Mouse (Mus musculus): ENCODE results near the gene Ctf2. TPM values are rescaled to one million over a fixed set of nuclear protein-coding genes. Genes with fewer than 3 reads are reported as not detected.
A peak's percentile ranks its signal among the peaks of the same experiment; 100 is the strongest.

The Ctf2 gene
- total RNA-seq, 2 experiments from 2014 or later, result not detected

DNA sequence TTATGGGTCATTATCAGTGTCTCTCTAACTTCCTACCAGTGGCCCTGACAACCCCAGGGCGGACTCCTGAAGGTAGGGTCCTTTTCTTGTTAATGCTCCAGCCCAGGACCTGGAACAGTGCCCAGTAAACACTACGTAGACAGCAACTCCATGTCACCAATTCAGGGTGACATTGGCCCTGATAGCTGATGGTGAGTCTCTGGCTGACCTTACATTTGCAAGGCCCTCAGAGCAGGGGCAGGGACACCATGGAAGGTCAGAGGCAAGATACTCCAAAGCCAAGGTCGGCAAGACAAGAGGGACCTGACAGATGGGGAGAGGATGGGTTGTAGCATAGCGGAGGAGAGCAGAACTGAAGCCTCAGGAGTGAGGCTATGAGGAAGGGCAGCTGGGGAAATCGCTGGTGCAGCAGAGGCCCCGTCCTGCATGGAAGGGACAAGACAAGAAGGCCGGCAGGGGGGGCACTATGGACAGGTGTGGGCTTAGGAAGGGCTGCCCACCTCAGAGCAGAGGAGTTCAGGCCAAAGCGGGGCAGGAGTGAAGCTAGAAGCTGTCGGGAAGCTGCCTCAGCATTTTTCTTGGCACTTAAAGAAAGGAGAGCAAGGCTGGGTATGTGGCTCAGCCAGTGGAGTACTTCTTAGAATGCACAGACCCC lies 42.2 kb downstream of the Ctf2 start:
- no peak for ATAC-seq (ENCODE audit: poor library complexity, severe bottlenecking)

DNA sequence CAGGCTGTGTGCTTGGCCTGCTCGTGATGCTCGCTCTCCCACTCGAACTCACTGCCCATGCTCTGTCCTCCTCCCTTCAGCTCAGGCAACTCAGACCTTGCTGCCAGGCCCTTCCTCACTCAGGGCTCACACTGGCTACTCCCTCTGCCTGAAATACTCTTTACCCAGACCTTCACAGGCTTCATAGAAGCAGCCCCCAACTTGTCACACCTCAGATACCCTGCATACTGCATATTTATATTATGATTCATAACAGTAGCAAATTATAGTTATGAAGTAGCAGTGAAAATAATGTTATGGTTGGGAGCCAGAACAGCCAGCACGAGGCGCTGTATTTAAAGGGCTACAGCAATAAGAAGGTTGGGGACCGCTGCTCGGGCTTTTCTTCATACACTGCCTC lies 43.0 kb downstream of the Ctf2 start:
- no peak for ATAC-seq (ENCODE audit: poor library complexity, severe bottlenecking)

DNA sequence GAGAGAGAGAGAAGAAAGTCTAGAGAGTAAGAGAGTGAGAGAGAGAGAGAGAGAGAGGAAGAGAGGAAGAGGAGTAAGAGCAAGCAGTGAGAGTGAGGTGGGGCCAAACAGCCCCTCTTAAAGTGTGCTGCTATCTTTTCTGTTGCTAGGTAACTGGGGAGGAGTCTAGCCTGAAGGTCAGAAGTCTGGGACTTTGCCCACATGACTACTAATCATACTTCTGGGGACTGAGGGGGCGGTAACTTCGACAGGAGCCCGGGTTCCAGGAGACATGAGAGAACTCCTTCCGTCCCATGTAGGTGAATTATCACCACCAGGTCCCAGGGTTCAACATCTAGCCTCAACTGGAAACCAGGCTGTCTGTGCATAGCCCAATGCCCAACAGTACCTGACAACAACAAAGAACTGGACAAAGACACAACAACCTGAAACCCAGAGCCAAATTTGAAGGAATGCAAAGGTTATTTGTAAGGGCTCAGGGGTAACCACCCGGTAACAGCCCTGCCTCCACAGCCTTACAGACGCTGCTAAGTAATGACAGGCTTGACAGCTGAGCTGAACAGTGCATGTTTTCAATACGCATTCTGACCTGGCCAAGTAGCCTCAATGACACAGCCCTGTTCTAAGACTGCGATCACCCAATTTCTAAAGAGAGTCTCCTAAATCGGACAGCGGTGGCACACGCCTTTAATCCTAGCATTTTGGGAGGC lies 45.1 kb downstream of the Ctf2 start:
- no peak for ATAC-seq (ENCODE audit: poor library complexity, severe bottlenecking)

DNA sequence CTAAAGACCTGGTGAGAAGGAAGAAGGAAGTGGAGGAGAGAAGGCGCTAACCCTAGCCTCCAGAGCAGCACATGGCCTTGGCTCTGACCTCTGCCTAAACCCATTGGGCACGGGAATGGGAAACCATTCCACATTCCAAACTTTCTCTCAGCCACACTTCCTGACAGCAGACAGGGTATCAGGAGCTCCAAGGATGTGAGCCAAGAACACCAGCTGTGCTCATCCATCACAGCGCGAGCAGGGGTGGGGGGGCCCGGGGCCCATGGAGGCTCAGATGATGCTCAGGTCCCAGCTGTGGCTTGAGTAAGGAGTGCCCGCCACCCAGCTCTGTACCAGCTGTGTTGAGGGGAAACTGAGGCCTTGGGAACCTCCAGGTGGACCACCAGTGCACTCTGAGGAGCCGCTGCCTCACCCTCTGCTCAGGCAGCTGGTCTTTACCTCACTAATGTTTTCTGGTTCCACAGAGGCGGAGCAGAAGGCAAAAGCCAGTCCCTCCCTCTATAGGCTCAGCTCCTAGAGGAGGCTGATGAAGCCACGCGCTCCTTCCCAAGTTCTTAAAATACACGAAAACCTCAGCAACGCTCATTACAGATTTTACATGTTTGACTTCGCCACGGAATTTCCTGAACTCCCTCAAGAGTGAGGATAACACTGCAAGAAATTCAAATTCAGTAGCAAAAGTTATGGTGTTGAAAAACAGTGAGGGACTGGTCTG lies 46.5 kb downstream of the Ctf2 start:
- ATAC-seq (ENCODE audit: poor library complexity, severe bottlenecking), result no peak

DNA sequence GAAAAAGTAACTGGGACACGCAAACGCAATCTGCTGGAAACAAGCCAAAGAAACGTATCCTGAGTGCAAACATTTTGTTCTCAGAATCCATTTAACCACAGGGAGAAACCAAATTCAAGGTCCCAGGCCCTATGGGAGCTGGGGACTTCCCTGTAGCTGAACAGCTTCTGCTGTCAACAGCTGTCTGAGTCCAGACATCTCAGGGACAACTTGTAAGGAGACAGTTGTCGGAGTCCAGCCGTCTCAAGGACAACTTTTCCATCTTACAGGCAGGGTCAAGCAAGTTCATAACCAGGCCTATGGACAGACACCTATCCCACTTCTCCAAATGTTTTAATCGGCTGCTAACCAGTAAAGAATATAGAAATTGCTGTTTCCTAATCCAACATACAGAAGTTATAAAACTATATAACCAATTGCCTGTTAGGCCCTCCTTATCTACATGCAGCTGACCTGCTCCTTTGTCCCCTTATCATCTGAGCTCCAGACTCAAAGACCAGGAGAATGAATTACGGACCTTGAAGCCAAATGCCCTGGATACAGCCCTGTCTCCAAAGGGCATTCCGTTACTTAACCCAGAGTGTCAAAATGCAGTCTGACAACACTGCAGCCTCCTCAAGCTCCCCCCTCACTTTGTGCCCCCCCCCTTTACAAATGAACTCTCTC lies 49.9 kb downstream of the Ctf2 start:
- no peak for ATAC-seq (ENCODE audit: poor library complexity, severe bottlenecking)

DNA sequence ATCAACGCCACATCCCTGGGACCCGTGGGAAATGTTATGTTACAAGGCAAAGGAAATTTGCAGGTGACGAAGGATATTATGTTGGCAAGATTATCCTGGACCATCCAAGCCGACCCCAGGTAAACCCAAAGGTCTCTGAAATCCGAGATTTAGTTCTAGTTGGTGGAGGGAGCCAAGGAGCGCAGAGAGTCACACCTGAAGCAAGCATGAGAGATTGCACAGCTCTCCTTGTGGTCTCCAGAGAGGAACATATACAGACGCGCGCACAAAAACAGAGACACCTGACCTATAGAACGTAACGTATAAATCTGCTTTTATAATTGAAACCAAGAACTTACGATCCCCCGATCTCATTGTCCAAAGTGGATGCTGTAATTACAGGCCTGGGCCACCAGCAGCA lies 51.4 kb downstream of the Ctf2 start:
- ATAC-seq (ENCODE audit: poor library complexity, severe bottlenecking), result no peak

DNA sequence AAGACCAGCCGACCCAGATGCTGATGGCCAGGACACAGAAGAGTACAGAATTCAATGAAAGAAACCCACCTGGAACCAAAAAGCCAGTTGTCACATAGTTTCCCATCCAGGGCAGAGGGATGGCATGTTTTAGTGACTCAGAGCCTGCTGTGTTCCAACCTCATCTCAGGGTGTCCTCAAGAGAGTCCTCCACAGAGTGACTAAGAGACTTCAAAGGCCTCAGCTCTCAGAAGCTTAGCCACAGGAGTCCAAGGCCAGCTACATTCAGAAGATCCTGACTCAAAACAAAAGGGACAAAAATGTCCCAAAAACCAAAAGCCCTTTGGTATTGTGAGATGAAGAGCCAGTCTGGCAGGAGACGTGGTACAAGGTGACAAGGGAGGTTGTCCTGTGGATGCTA lies 53.2 kb downstream of the Ctf2 start:
- ATAC-seq (ENCODE audit: poor library complexity, severe bottlenecking), result no peak

DNA sequence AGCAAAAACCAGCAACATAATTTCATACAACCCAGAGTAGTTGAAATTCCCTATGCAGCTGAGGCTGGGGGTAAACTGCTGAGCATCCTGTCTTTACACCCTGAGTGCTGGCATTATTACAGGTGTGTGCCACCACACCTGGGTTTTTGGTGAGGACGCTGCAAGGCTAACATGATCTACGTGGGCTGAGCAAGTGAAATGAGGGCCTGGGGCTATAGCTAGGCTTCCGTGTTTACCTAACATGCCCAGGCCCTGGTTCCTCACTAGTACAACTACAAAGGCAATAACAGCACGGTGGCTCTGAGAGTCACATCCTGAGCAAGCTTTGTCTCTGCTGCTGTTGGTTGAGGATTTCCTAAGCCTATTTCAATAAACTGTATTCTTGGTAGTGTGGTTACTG lies 54.4 kb downstream of the Ctf2 start:
- ATAC-seq (ENCODE audit: poor library complexity, severe bottlenecking), result no peak

DNA sequence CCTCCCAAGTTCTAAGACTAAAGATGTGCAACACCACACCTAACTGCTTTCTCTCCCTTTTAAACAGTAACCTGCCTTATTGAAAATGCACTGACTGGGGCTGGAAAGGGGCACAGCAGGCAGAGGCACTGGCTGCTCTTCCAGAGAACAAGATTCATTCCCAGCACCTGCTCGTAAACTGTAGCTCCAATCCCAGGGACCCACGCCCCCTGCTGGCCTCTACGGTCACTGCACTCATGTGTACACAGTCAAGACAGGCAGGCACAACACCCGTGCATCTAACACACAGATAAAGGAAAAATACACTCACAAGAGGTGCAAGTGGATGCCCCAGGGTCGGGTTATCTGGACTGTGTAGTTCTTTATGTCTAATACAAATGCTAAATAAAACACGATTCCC lies 54.9 kb downstream of the Ctf2 start:
- ATAC-seq (ENCODE audit: poor library complexity, severe bottlenecking), result peak; percentile 66; the same call in 1 of the 2 replicates

DNA sequence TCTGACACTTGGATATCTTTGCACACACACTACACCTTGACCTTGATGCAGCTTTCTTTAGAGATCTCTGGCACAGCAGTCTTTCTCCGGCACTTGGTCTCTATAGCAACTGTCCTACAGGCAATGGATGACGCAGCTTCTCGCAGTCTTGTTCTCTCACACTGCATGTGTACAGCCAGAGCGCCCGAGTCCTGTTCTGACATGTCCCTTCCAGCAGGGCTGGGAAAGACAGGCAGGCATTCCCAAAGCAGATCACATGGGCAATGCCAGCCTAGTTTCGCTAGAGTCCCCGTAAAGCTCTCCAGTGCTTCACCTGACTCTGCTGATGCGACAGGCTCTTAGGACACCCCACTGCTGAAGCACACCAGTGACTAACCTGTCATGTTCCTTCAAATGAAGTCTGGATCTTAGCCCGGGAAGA lies 56.6 kb downstream of the Ctf2 start:
- ATAC-seq (ENCODE audit: poor library complexity, severe bottlenecking), result 0 out of 2 replicates have a peak, but pooled peaks have one; percentile 2

DNA sequence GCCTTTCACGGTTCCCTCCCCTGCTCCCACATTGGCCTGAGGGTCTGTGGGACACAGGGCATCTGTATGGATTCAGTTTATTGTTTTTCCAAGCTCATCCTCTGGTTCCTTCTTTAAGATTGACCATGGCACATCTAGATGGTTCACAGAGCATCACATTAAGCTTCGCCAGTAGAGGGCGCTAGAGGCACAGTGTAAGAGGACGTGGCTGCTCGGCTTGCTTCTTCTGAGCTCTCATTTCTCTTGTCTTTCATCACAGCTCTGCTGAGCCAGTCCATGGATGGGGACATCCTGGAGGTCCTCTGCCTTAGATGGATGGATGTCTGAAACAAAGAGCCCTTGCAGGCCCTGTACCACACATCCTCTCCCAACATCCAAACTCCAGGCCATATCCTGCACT lies 57.0 kb downstream of the Ctf2 start:
- ATAC-seq (ENCODE audit: poor library complexity, severe bottlenecking), result peak; percentile 81

DNA sequence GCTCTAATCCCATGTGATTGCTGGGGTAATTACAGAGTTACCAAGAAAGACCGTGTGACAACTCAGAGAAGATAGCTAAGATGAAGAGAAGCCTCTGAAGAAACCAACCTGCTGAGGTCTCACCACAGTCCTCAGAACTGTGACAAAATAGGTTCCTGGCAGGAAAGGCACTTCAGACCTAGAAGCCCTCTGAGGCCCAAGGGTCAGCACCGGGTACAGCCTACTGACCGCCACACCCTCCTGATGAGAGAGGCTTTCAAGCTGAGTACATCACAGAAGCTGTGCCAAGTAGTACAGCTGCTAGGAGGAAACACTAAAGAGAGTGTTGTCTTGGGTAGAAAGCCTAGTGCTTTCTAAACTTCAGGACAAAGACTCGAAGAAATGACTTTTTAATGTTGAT lies 59.2 kb downstream of the Ctf2 start:
- ATAC-seq (ENCODE audit: poor library complexity, severe bottlenecking), result no peak

DNA sequence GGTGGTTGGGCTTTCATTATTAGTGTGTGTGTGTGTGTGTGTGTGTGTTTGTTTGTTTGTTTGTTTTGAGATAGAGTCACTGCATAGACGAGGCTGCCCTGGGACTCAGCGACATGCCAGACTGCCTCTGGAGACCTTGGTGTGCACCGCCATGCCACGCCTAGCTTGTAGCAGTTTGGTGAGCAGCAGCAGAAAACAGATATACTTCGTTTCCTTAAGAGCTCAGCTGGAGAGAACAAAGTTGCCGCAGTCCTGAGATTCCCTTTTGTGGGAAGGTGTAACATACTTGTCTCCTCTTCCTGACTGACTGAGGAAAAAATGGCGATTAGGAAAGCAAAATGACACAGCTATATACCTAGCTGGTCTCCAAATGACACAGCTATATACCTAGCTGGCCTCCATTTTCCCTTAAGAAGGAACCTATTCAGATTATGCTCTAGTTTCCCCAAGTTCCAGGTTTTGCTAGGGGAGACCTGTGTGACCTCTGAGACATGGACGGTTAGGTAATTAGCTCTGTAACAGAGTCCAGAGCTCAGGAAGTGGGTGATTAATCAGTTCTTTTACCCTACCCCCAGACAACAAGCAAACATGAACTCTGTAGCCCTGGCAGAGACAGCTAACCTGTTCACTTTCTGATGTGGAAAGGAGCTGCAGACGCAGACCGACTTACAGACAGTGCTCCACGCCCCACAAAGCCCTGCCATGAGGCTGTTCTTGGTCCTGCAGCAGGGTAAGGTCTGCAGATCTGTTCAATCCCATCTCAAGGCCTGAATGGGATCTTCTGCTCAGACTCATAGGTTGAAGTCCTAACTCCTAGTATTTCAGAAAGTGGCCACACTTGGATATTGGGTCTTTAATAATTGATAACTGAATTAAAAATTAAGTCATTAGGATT lies 59.8 kb downstream of the Ctf2 start:
- ATAC-seq (ENCODE audit: poor library complexity, severe bottlenecking), result no peak

Other genes with a start within 250 kb of the Ctf2 start
- gene Srcap, start 220.2 kb downstream of the Ctf2 start, total RNA-seq (2015), result 53.0 and 57.0 TPM in 2 replicates
- gene Srcap, start 220.2 kb downstream of the Ctf2 start, total RNA-seq (2017), result 15.8 and 21.1 TPM in 2 replicates
- gene Gm42715, start 212.6 kb downstream of the Ctf2 start, total RNA-seq (2015), result 14.8 and 16.7 TPM in 2 replicates
- 5.4 and 8.3 TPM in 2 replicates for gene Gm42715, start 212.6 kb downstream of the Ctf2 start, total RNA-seq (2017)
- not detected in 2 replicates for gene Tmem265, start 170.8 kb downstream of the Ctf2 start, total RNA-seq (2015)
- 2.5 TPM in 1 of 2 replicates, not detected in the other for gene Tmem265, start 170.8 kb downstream of the Ctf2 start, total RNA-seq (2017)
- 31.6 and 39.4 TPM in 2 replicates for gene Phkg2, start 158.8 kb downstream of the Ctf2 start, total RNA-seq (2015)
- 25.7 and 30.5 TPM in 2 replicates for gene Phkg2, start 158.8 kb downstream of the Ctf2 start, total RNA-seq (2017)
- gene Ccdc189, start 143.6 kb downstream of the Ctf2 start, total RNA-seq (2015), result 2.6 and 6.3 TPM in 2 replicates
- 2.5 and 11.0 TPM in 2 replicates for gene Ccdc189, start 143.6 kb downstream of the Ctf2 start, total RNA-seq (2017)
- 14.1 and 18.8 TPM in 2 replicates for gene Rnf40, start 143.4 kb downstream of the Ctf2 start, total RNA-seq (2015)
- 35.1 and 48.0 TPM in 2 replicates for gene Rnf40, start 143.4 kb downstream of the Ctf2 start, total RNA-seq (2017)
- 3.5 TPM in 2 replicates for gene Zfp629, start 116.4 kb downstream of the Ctf2 start, total RNA-seq (2015)
- gene Zfp629, start 116.4 kb downstream of the Ctf2 start, total RNA-seq (2017), result 4.2 and 5.8 TPM in 2 replicates
- 30.2 and 37.4 TPM in 2 replicates for gene Bcl7c, start 23.2 kb downstream of the Ctf2 start, total RNA-seq (2015)
- gene Bcl7c, start 23.2 kb downstream of the Ctf2 start, total RNA-seq (2017), result 8.6 and 16.6 TPM in 2 replicates
- gene Ctf1, start 19.4 kb downstream of the Ctf2 start, total RNA-seq (2015), result 0.16 TPM in 1 of 2 replicates, not detected in the other
- 0.29 TPM in 1 of 2 replicates, not detected in the other for gene Ctf1, start 19.4 kb downstream of the Ctf2 start, total RNA-seq (2017)
- 2.1 TPM in 2 replicates for gene Fbxl19, start 12.4 kb upstream of the Ctf2 start, total RNA-seq (2015)
- gene Fbxl19, start 12.4 kb upstream of the Ctf2 start, total RNA-seq (2017), result 5.8 and 6.2 TPM in 2 replicates
- gene Orai3, start 37.6 kb upstream of the Ctf2 start, total RNA-seq (2015), result 30.9 and 33.7 TPM in 2 replicates
- gene Orai3, start 37.6 kb upstream of the Ctf2 start, total RNA-seq (2017), result 29.5 and 32.7 TPM in 2 replicates
- gene Setd1a, start 44.5 kb upstream of the Ctf2 start, total RNA-seq (2015), result 35.2 and 43.3 TPM in 2 replicates
- 7.7 and 9.8 TPM in 2 replicates for gene Setd1a, start 44.5 kb upstream of the Ctf2 start, total RNA-seq (2017)
- not detected in 2 replicates for gene Gm49388, start 53.4 kb upstream of the Ctf2 start, total RNA-seq (2015)
- not detected in 2 replicates for gene Gm49388, start 53.4 kb upstream of the Ctf2 start, total RNA-seq (2017)
- gene Hsd3b7, start 68.4 kb upstream of the Ctf2 start, total RNA-seq (2015), result 27.0 and 30.9 TPM in 2 replicates
- 28.5 and 28.7 TPM in 2 replicates for gene Hsd3b7, start 68.4 kb upstream of the Ctf2 start, total RNA-seq (2017)
- gene Stx4a, start 92.1 kb upstream of the Ctf2 start, total RNA-seq (2015), result 59.2 and 68.7 TPM in 2 replicates
- 37.7 and 45.0 TPM in 2 replicates for gene Stx4a, start 92.1 kb upstream of the Ctf2 start, total RNA-seq (2017)
- gene Stx1b, start 92.4 kb upstream of the Ctf2 start, total RNA-seq (2015), result 0.04 TPM in 1 of 2 replicates, not detected in the other
- not detected in 2 replicates for gene Stx1b, start 92.4 kb upstream of the Ctf2 start, total RNA-seq (2017)
- 16.4 and 22.5 TPM in 2 replicates for gene Zfp646, start 144.1 kb upstream of the Ctf2 start, total RNA-seq (2015)
- 32.2 and 36.8 TPM in 2 replicates for gene Zfp646, start 144.1 kb upstream of the Ctf2 start, total RNA-seq (2017)
- gene Zfp668, start 144.7 kb upstream of the Ctf2 start, total RNA-seq (2015), result 2.9 and 5.7 TPM in 2 replicates
- 1.9 and 3.1 TPM in 2 replicates for gene Zfp668, start 144.7 kb upstream of the Ctf2 start, total RNA-seq (2017)
- gene Prss53, start 158.8 kb upstream of the Ctf2 start, total RNA-seq (2015), result 0.48 TPM in 1 of 2 replicates, not detected in the other
- not detected in 2 replicates for gene Prss53, start 158.8 kb upstream of the Ctf2 start, total RNA-seq (2017)
- gene Gm21974, start 163.3 kb upstream of the Ctf2 start, total RNA-seq (2015), result not detected in 2 replicates
- not detected in 2 replicates for gene Gm21974, start 163.3 kb upstream of the Ctf2 start, total RNA-seq (2017)
- gene Vkorc1, start 163.5 kb upstream of the Ctf2 start, total RNA-seq (2015), result 49.9 and 59.6 TPM in 2 replicates
- gene Vkorc1, start 163.5 kb upstream of the Ctf2 start, total RNA-seq (2017), result 5.5 and 11.2 TPM in 2 replicates
- gene Bckdk, start 171.9 kb upstream of the Ctf2 start, total RNA-seq (2015), result 45.1 and 47.9 TPM in 2 replicates
- 31.2 and 35.5 TPM in 2 replicates for gene Bckdk, start 171.9 kb upstream of the Ctf2 start, total RNA-seq (2017)
- gene Kat8, start 180.3 kb upstream of the Ctf2 start, total RNA-seq (2015), result 20.1 and 24.6 TPM in 2 replicates
- 22.7 and 23.6 TPM in 2 replicates for gene Kat8, start 180.3 kb upstream of the Ctf2 start, total RNA-seq (2017)
- gene Prss8, start 197.9 kb upstream of the Ctf2 start, total RNA-seq (2015), result not detected in 2 replicates
- not detected in 2 replicates for gene Prss8, start 197.9 kb upstream of the Ctf2 start, total RNA-seq (2017)
- gene Prss36, start 214.6 kb upstream of the Ctf2 start, total RNA-seq (2015), result 0.78 and 1.1 TPM in 2 replicates
- gene Prss36, start 214.6 kb upstream of the Ctf2 start, total RNA-seq (2017), result 1.7 TPM in 1 of 2 replicates, not detected in the other
- 106 and 143 TPM in 2 replicates for gene Fus, start 235.3 kb upstream of the Ctf2 start, total RNA-seq (2015)
- gene Fus, start 235.3 kb upstream of the Ctf2 start, total RNA-seq (2017), result 31.4 and 61.8 TPM in 2 replicates

All from megakaryocyte, adult 5-6 weeks (primary cell).